14 mouse cellular contexts compared by ENCODE assay signal in genomic region chr10:25371336-25371735, GRCm38 (mm10). TPM values are rescaled to one million over a fixed set of nuclear protein-coding genes. Genes with fewer than 3 reads are reported as not detected.
A peak's percentile ranks its signal among the peaks of the same experiment; 100 is the strongest.
DNase-seq lines count a peak whose midpoint lies in the region; ATAC-seq lines count a peak whose summit lies in the region.
"Had no signal": no experiment of that assay in that cellular context is flagged by ENCODE, and none has a peak within 500 bp of the region (broad histone marks: within the 10 kb centered on the region; RNA-seq: fewer than 3 reads in every experiment).

No protein-coding gene starts in this region.

- H3K27me3 ChIP-seq in heart, embryonic 10.5 days (ENCODE audit: insufficient read depth, poor library complexity, severe bottlenecking): no peaks in the 10 kb centered on the region
- H3K27me3 ChIP-seq in lung, embryonic 16.5 days (ENCODE audit: control insufficient read depth, insufficient read depth, low read depth, low read length): no peaks in the 10 kb centered on the region
- no peaks in the 10 kb centered on the region for H3K27me3 ChIP-seq in embryonic facial prominence, embryonic 13.5 days
- no peaks in the 10 kb centered on the region for H3K27me3 ChIP-seq in limb, embryonic 15.5 days
- H3K27me3 ChIP-seq in liver, embryonic 12.5 days (replicated peaks): no peaks in the 10 kb centered on the region
- H3K27me3 ChIP-seq: neural tube, embryonic 12.5 days had no signal

- H3K4me1 ChIP-seq in heart, embryonic 10.5 days: peaks cover 56% of the 10 kb centered on the region
- H3K4me1 ChIP-seq in lung, embryonic 16.5 days (replicated peaks; ENCODE audit: control insufficient read depth, insufficient read depth, low read length): peaks cover 24% of the 10 kb centered on the region
- peaks cover 71% of the 10 kb centered on the region for H3K4me1 ChIP-seq in embryonic facial prominence, embryonic 13.5 days
- H3K4me1 ChIP-seq in limb, embryonic 15.5 days: peaks cover 45% of the 10 kb centered on the region
- H3K4me1 ChIP-seq in liver, embryonic 12.5 days: peaks cover 37% of the 10 kb centered on the region

- 80% methylated on average over 2 of the region's 2 CpGs for WGBS in heart, embryonic 10.5 days
- whole genome bisulfite sequencing in lung, embryonic 16.5 days: 54% methylated on average over 2 of the region's 2 CpGs
- 24% methylated on average over 2 of the region's 2 CpGs for WGBS in embryonic facial prominence, embryonic 13.5 days
- WGBS in limb, embryonic 15.5 days: 15% methylated on average over 2 of the region's 2 CpGs
- WGBS in liver, embryonic 12.5 days (ENCODE audit: insufficient replicate concordance): 63% methylated on average over 2 of the region's 2 CpGs

- ATAC-seq in lung, embryonic 16.5 days (ENCODE audit: low read depth): no peak
- ATAC-seq in embryonic facial prominence, embryonic 13.5 days (ENCODE audit: insufficient number of reproducible peaks, insufficient read depth, low FRiP score, low TSS enrichment, low read depth): no peak
- ATAC-seq in limb, embryonic 15.5 days (ENCODE audit: insufficient number of reproducible peaks, low FRiP score, low TSS enrichment, low read depth): no peak
- no peak for ATAC-seq in liver, embryonic 12.5 days
- ATAC-seq: intestine, postnatal 0 days had no signal

- H3K4me2 ChIP-seq in lung, embryonic 16.5 days (ENCODE audit: low read depth, low read length): no peak overlapping the region
- H3K4me2 ChIP-seq in embryonic facial prominence, embryonic 13.5 days: peak overlapping the region; percentile 48
- no peak overlapping the region for H3K4me2 ChIP-seq in limb, embryonic 15.5 days
- no peak overlapping the region for H3K4me2 ChIP-seq in liver, embryonic 12.5 days
- H3K4me2 ChIP-seq: neural tube, embryonic 12.5 days had no signal

- no peak overlapping the region for H3K4me3 ChIP-seq in heart, embryonic 10.5 days
- H3K4me3 ChIP-seq in lung, embryonic 16.5 days (ENCODE audit: low read length): no peak overlapping the region
- no peak overlapping the region for H3K4me3 ChIP-seq in embryonic facial prominence, embryonic 13.5 days
- H3K4me3 ChIP-seq in limb, embryonic 15.5 days: no peak overlapping the region
- H3K4me3 ChIP-seq in liver, embryonic 12.5 days: no peak overlapping the region
- H3K4me3 ChIP-seq: neural tube, embryonic 12.5 days had no signal

- no peaks in the 10 kb centered on the region for H3K36me3 ChIP-seq in heart, embryonic 10.5 days
- no peaks in the 10 kb centered on the region for H3K36me3 ChIP-seq in lung, embryonic 16.5 days (ENCODE audit: control insufficient read depth, insufficient read depth, low read length)
- H3K36me3 ChIP-seq in embryonic facial prominence, embryonic 13.5 days: no peaks in the 10 kb centered on the region
- no peaks in the 10 kb centered on the region for H3K36me3 ChIP-seq in limb, embryonic 15.5 days
- H3K36me3 ChIP-seq in liver, embryonic 12.5 days: no peaks in the 10 kb centered on the region
- H3K36me3 ChIP-seq: neural tube, embryonic 12.5 days had no signal

- DNase-seq in heart, embryonic 10.5 days (ENCODE audit: low spot score): no peak
- no peak for DNase-seq in heart, postnatal 36 days
- DNase-seq in lung, postnatal 25 days (ENCODE audit: low spot score): no peak
- DNase-seq in cerebellum, postnatal 14 days: no peak
- DNase-seq: adrenal gland, adult 2 months; cerebellum, adult 18-20 months; kidney, postnatal 10 days had no signal

- H3K9ac ChIP-seq in lung, embryonic 16.5 days (ENCODE audit: low read length): no peak overlapping the region
- H3K9ac ChIP-seq in embryonic facial prominence, embryonic 13.5 days: no peak overlapping the region
- no peak overlapping the region for H3K9ac ChIP-seq in limb, embryonic 15.5 days
- no peak overlapping the region for H3K9ac ChIP-seq in liver, embryonic 12.5 days
- H3K9ac ChIP-seq: hindbrain, embryonic 14.5 days; neural tube, embryonic 12.5 days had no signal

- H3K9me3 ChIP-seq in heart, embryonic 10.5 days: no peaks in the 10 kb centered on the region
- H3K9me3 ChIP-seq in lung, embryonic 16.5 days (ENCODE audit: control insufficient read depth, low read length): no peaks in the 10 kb centered on the region
- H3K9me3 ChIP-seq in embryonic facial prominence, embryonic 13.5 days: no peaks in the 10 kb centered on the region
- H3K9me3 ChIP-seq in limb, embryonic 15.5 days: no peaks in the 10 kb centered on the region
- H3K9me3 ChIP-seq in liver, embryonic 12.5 days (replicated peaks): no peaks in the 10 kb centered on the region
- H3K9me3 ChIP-seq: neural tube, embryonic 12.5 days had no signal

- intact Hi-C loops in heart, postnatal 36 days (cut with DNase I): no loop called here

- H3K27ac ChIP-seq in heart, embryonic 10.5 days: 0 out of 2 replicates have a peak overlapping the region, but pooled peaks have one; percentile 7
- H3K27ac ChIP-seq in lung, embryonic 16.5 days (ENCODE audit: low read length): 0 out of 2 replicates have a peak overlapping the region, but pooled peaks have one; percentile 0
- H3K27ac ChIP-seq in embryonic facial prominence, embryonic 13.5 days: peak overlapping the region; percentile 86
- peak overlapping the region; percentile 75 for H3K27ac ChIP-seq in limb, embryonic 15.5 days
- no peak overlapping the region for H3K27ac ChIP-seq in liver, embryonic 12.5 days
- H3K27ac ChIP-seq: hindbrain, embryonic 14.5 days; neural tube, embryonic 12.5 days had no signal

RNA-seq across cellular contexts. Expression of gene Epb41l2, which starts 11.7 kb away (rescaled TPM):
- 55.6 and 60.0 TPM in 2 replicates for polyA plus RNA-seq in heart, embryonic 10.5 days (2016; fragmentation: Nextera tagmentation; extraction: Ambion mirVana)
- total RNA-seq in heart, postnatal 36 days (2021): 10 to 100 TPM; 42.0 to 55.8 TPM
- polyA plus RNA-seq in lung, embryonic 16.5 days (2015; fragmentation: Nextera tagmentation; extraction: Ambion mirVana): 84.4 and 95.3 TPM in 2 replicates
- polyA plus RNA-seq in embryonic facial prominence, embryonic 13.5 days (2015; fragmentation: Nextera tagmentation; extraction: Ambion mirVana): 81.6 and 89.9 TPM in 2 replicates
- 79.5 and 79.7 TPM in 2 replicates for polyA plus RNA-seq in limb, embryonic 15.5 days (2015; fragmentation: Nextera tagmentation; extraction: Ambion mirVana)
- polyA plus RNA-seq in liver, embryonic 12.5 days (2016; fragmentation: Nextera tagmentation; extraction: Ambion mirVana): 16.2 and 19.0 TPM in 2 replicates
